Mouse (Mus musculus) MEL (cell line): Measurements from ENCODE around the gene Cdh13. TPM values are rescaled to one million over a fixed set of nuclear protein-coding genes. Genes with fewer than 3 reads are reported as not detected.

Experiments used
- DNase-seq: peaks from one replicate; pipeline ENCODE4 v3.0.0; 2011; ENCODE audit warnings: low read depth, low spot score
- H3K27ac ChIP-seq: 2 replicates; pipeline ENCODE4 v1.5.1; 2012; ENCODE audit warnings: low read depth, mild to moderate bottlenecking, control low read depth, low read length, moderate library complexity; ENCODE audit not compliant: control insufficient read depth
- H3K27me3 ChIP-seq, 2 experiments: fragments of 150-350 bp in 1 of 2; sonication (generic) in 1 of 2; 2 replicates each; pipeline ENCODE4 v1.6.1; 2012; ENCODE audit warnings: low read length in 2 of 2, mild to moderate bottlenecking in 2 of 2, improper control_type of control experiment in 1 of 2, moderate library complexity in 1 of 2; ENCODE audit not compliant: insufficient read depth in 2 of 2, control insufficient read depth in 1 of 2
- H3K36me3 ChIP-seq, 2 experiments: 2 replicates each; pipeline ENCODE4 v1.6.1; 2012 to 2014; ENCODE audit warnings: low read length in 2 of 2, improper control_type of control experiment in 1 of 2, inconsistent platforms in 1 of 2, mild to moderate bottlenecking in 1 of 2; ENCODE audit not compliant: insufficient read depth in 2 of 2, control insufficient read depth in 1 of 2
- H3K4me1 ChIP-seq, 2 experiments: fragments of 150-350 bp in 1 of 2; sonication (generic) in 1 of 2; 2 replicates each; pipeline ENCODE4 v1.6.1; 2012; ENCODE audit warnings: low read length in 2 of 2, improper control_type of control experiment in 1 of 2, mild to moderate bottlenecking in 1 of 2; ENCODE audit not compliant: insufficient read depth in 2 of 2, control insufficient read depth in 1 of 2
- H3K4me3 ChIP-seq, 2 experiments: fragments of 150-350 bp in 1 of 2; sonication (generic) in 1 of 2; 2 replicates each; pipeline ENCODE4 v1.5.1; 2012; ENCODE audit warnings: low read depth in 2 of 2, low read length in 2 of 2, mild to moderate bottlenecking in 2 of 2, moderate library complexity in 2 of 2, control low read depth in 1 of 2, improper control_type of control experiment in 1 of 2; ENCODE audit not compliant: control insufficient read depth in 1 of 2, insufficient read depth in 1 of 2
- H3K79me2 ChIP-seq: 2 replicates; pipeline ENCODE4 v1.6.1; 2012; ENCODE audit warnings: mild to moderate bottlenecking, low read length, moderate library complexity; ENCODE audit not compliant: control insufficient read depth, poor library complexity, insufficient read depth
- H3K9ac ChIP-seq: 2 replicates; pipeline ENCODE4 v1.6.1; 2012; ENCODE audit warnings: low read depth, mild to moderate bottlenecking, control low read depth, low read length, moderate library complexity; ENCODE audit not compliant: control insufficient read depth, poor library complexity, severe bottlenecking
- H3K9me3 ChIP-seq: fragments of 150-350 bp; sonication (generic); replicated peaks from 2 replicates; pipeline ENCODE4 v1.6.1; 2012; ENCODE audit warnings: mild to moderate bottlenecking, low read length, improper control_type of control experiment, moderate library complexity; ENCODE audit not compliant: insufficient read depth
- CHD1 ChIP-seq: IDR thresholded peaks from 2 replicates; pipeline ENCODE4 v1.6.1; 2012; ENCODE audit warnings: low read depth, mild to moderate bottlenecking, inconsistent platforms, low read length, improper control_type of control experiment
- CHD2 ChIP-seq: IDR thresholded peaks from 2 replicates; pipeline ENCODE4 v1.6.1; 2011; ENCODE audit warnings: low read length, improper control_type of control experiment
- HCFC1 ChIP-seq: IDR thresholded peaks from 2 replicates; pipeline ENCODE4 v1.6.1; 2012; ENCODE audit warnings: low read depth, mild to moderate bottlenecking, inconsistent platforms, low read length, improper control_type of control experiment, moderate library complexity
- MAX ChIP-seq: IDR thresholded peaks from 2 replicates; pipeline ENCODE4 v1.6.1; 2011; ENCODE audit warnings: low read length, improper control_type of control experiment
- MYC ChIP-seq: IDR thresholded peaks from 2 replicates; pipeline ENCODE4 v1.6.1; 2011; ENCODE audit warnings: low read depth, mild to moderate bottlenecking, low read length, improper control_type of control experiment, moderate library complexity
- NELFE ChIP-seq: IDR thresholded peaks from 2 replicates; pipeline ENCODE4 v1.6.1; 2011; ENCODE audit warnings: low read depth, low read length, improper control_type of control experiment
- NRF1 ChIP-seq: IDR thresholded peaks from 2 replicates; pipeline ENCODE4 v1.6.1; 2014; ENCODE audit warnings: low read depth, mild to moderate bottlenecking, inconsistent platforms, low read length, improper control_type of control experiment, moderate library complexity; ENCODE audit not compliant: poor library complexity, insufficient read depth, severe bottlenecking
- POLR2AphosphoS2 ChIP-seq: IDR thresholded peaks from 2 replicates; pipeline ENCODE4 v1.6.1; 2011; ENCODE audit warnings: low read length, improper control_type of control experiment
- RAD21 ChIP-seq: IDR thresholded peaks from 2 replicates; pipeline ENCODE4 v1.6.1; 2011; ENCODE audit warnings: mild to moderate bottlenecking, low read depth, low read length, improper control_type of control experiment
- TAL1 ChIP-seq: IDR thresholded peaks from 2 replicates; pipeline ENCODE4 v1.6.1; 2012; ENCODE audit warnings: mild to moderate bottlenecking, inconsistent platforms, low read length, moderate library complexity, mixed read lengths
- TCF12 ChIP-seq: IDR thresholded peaks from 2 replicates; pipeline ENCODE4 v1.6.1; 2014; ENCODE audit warnings: low read depth, mild to moderate bottlenecking, inconsistent platforms, low read length, improper control_type of control experiment, moderate library complexity
- USF1 ChIP-seq: IDR thresholded peaks from 2 replicates; pipeline ENCODE4 v1.6.1; 2014; ENCODE audit warnings: low read depth, mild to moderate bottlenecking, inconsistent platforms, low read length, improper control_type of control experiment, moderate library complexity
- USF2 ChIP-seq, 2 experiments: IDR thresholded peaks; 2 replicates each; pipeline ENCODE4 v1.6.1; 2011 to 2012; ENCODE audit warnings: improper control_type of control experiment in 2 of 2, low read length in 2 of 2, borderline replicate concordance in 1 of 2, inconsistent platforms in 1 of 2, low read depth in 1 of 2, mild to moderate bottlenecking in 1 of 2; ENCODE audit not compliant: insufficient read depth in 1 of 2
- ZMIZ1 ChIP-seq: IDR thresholded peaks from 2 replicates; pipeline ENCODE4 v1.6.1; 2012; ENCODE audit warnings: low read depth, mild to moderate bottlenecking, inconsistent platforms, low read length, improper control_type of control experiment, moderate library complexity
- ZNF384 ChIP-seq: IDR thresholded peaks from 2 replicates; pipeline ENCODE4 v1.6.1; 2012; ENCODE audit warnings: low read depth, mild to moderate bottlenecking, inconsistent platforms, low read length, improper control_type of control experiment
- polyA plus RNA-seq, 2 experiments: library from polyadenylated mRNA; stranded (reverse) in 1 of 2; unstranded in 1 of 2; fragments of >175 nt in 1 of 2; fragments of >200 nt in 1 of 2; gene quantifications; 2 replicates each; pipeline versions ENCODE4 v1.2.1 to v1.2.4; 2012; ENCODE audit warnings: low replicate concordance in 2 of 2, low read depth in 1 of 2; ENCODE audit not compliant: insufficient read length in 2 of 2, insufficient read depth in 1 of 2, missing spikeins in 1 of 2
- total RNA-seq: library from RNA; depleted of rRNA; stranded (reverse); fragments of 300-350 nt; gene quantifications from 2 replicates; pipeline ENCODE4 v1.2.3, GENCODE M21; 2012

Cdh13 gene
- total and polyA plus RNA-seq, 3 experiments = not detected

DNA sequence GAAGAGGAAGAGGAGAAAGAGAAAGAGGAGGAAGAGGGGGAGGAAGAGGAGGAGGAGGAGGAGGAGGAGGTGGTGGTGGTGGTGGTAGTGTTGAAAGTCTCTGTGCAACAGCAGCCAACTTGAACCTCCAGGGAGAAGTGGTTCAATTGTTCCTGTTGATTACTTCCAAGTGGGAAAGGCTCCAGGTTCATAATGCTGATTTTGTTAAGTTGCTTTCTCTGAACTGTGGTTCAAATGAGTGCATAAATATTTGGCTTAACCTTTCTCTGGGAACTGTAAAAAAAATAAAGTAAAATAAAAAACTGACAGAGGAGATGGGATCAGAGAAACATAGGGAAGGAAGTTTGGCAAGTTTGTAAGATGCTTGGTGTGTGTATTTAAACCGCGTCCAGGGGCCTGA, 555.3 kb downstream of the Cdh13 start:
- Histone ChIP-seq H3K36me3 (no peaks in the 10 kb centered on the region), H3K9ac (no peak overlapping the region), H3K27ac (no peak overlapping the region), H3K4me1 (no peaks in the 10 kb centered on the region), H3K27me3 (no peaks in the 10 kb centered on the region), H3K9me3 (no peaks in the 10 kb centered on the region), H3K79me2 (no peaks in the 10 kb centered on the region), H3K4me3 (no peak overlapping the region)
- no peak for DNase-seq
- TF ChIP-seq NRF1 (no peak), CHD2 (no peak), USF2 (IDR thresholded peaks at IDR 0.05; ENCODE audit: borderline replicate concordance in 1 of 2, insufficient read depth in 1 of 2, low read depth in 1 of 2, low read length in 2 of 2) (no peak), HCFC1 (no peak), NELFE (no peak)

DNA sequence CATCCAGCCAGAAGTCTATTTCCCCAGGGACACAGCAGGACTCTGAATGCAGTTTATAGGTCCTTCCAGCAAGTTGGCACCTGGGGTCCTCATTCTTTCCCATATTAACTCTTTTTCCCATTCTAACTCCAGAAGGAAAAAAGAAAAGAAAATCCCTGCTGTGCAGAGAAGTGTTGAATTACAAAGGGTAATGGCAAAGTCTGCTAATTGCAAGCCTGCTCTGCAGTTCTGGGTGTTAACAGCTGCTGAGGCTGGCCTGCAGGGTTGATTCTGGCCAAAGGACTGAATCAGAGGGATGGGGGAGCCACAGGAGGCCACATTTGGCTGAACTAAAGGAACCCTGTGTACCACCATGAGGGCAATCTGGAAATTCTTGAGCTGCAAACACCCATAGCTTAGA, 562.2 kb downstream of the Cdh13 start:
- no peak for DNase-seq

DNA sequence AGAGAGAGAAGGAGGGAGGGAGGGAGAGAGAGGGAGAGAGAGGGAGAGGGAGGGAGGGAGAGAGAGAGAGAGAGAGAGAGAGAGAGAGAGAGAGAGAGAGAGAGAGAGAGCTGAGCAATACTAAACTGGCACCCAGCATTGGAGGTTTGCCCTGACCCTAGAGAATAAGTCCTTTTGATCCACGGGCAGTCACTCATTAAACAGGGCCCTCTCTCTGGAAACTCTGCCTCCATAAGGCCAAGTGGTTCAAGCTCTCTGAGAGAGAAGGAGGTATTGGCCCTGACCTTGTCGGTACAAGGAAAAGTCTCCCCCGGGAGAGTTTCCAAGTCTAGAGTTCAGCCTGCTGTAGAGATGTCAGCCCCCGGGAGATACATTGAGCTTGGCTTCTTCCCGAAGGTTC, 564.5 kb downstream of the Cdh13 start:
- no peak for DNase-seq
- no peaks in the 10 kb centered on the region for H3K4me1 ChIP-seq
- TF ChIP-seq MAX (no peak), ZMIZ1 (no peak), MYC (no peak), NELFE (no peak), TCF12 (no peak), USF1 (no peak), USF2 (IDR thresholded peaks at IDR 0.05; ENCODE audit: borderline replicate concordance in 1 of 2, insufficient read depth in 1 of 2, low read depth in 1 of 2, low read length in 2 of 2) (no peak), RAD21 (no peak), CHD1 (no peak), TAL1 (no peak)
- H3K9ac ChIP-seq = no peak overlapping the region
- H3K4me3 ChIP-seq = no peak overlapping the region
- H3K36me3 ChIP-seq = no peaks in the 10 kb centered on the region
- H3K27me3 ChIP-seq = no peaks in the 10 kb centered on the region
- H3K9me3 ChIP-seq = no peaks in the 10 kb centered on the region
- H3K79me2 ChIP-seq = no peaks in the 10 kb centered on the region
- no peak overlapping the region for H3K27ac ChIP-seq

More for the DNA sequence above, 562.2 kb downstream of the Cdh13 start:
- Histone ChIP-seq H3K4me3 (no peak overlapping the region), H3K4me1 (no peaks in the 10 kb centered on the region), H3K27ac (no peak overlapping the region), H3K79me2 (no peaks in the 10 kb centered on the region), H3K27me3 (no peaks in the 10 kb centered on the region), H3K9ac (no peak overlapping the region), H3K36me3 (no peaks in the 10 kb centered on the region), H3K9me3 (no peaks in the 10 kb centered on the region)
- TF ChIP-seq MAX (no peak), ZNF384 (no peak), TCF12 (no peak), POLR2AphosphoS2 (no peak)
